Comparison of ENCODE assay signal across 8 mouse cellular contexts in genomic region chr19:28436457-28437148, GRCm38 (mm10).
DNase-seq lines count a peak whose midpoint lies in the region; ATAC-seq and TF ChIP-seq lines count a peak whose summit lies in the region.

No protein-coding gene starts in this region.

- TF ChIP-seq POLR2A in brain, embryonic 14.5 days (IDR thresholded peaks at IDR 0.05; ENCODE audit: borderline replicate concordance, extremely low read depth, insufficient read depth, insufficient read length, poor library complexity, severe bottlenecking), result no peak

- no peak for TF ChIP-seq CTCF in brain, embryonic 14.5 days (IDR thresholded peaks at IDR 0.05; ENCODE audit: borderline replicate concordance, extremely low read depth, insufficient read depth, insufficient read length)

- DNase-seq in gastrocnemius, postnatal 14 days, result peak; percentile 5
- no peak for DNase-seq in gastrocnemius, postnatal 4 days (ENCODE audit: low spot score in 2 of 2)
- DNase-seq in brain, embryonic 14.5 days (ENCODE audit: low read depth), result peak; percentile 92
- peak; percentile 21 for DNase-seq in heart, postnatal 4 days
- peak; percentile 49 to 64 for DNase-seq in left cerebral cortex, postnatal 14 days (ENCODE audit: low spot score in 2 of 2)
- DNase-seq in B cell, adult 2 months, result no peak
- no peak for DNase-seq in yolk sac, embryonic 10.5 days (ENCODE audit: low spot score)

- intact Hi-C loops in gastrocnemius, postnatal 14 days (cut with DNase I; ENCODE audit: low total_unique reads), result no loop called here
- intact Hi-C loops in left cerebral cortex, postnatal 14 days (cut with DNase I), result no loop called here

- no peak for ATAC-seq in megakaryocyte-erythroid progenitor cell, adult 5-6 weeks (replicated peaks; ENCODE audit: low FRiP score, low TSS enrichment, poor library complexity, severe bottlenecking)

Comparison
In these comparisons a context has a peak if more than half of its experiments do, and no peak if none do; other contexts are left out.
1. DNase-seq: peak in gastrocnemius, postnatal 14 days (single experiment), brain, embryonic 14.5 days (single experiment), heart, postnatal 4 days (single experiment) and left cerebral cortex, postnatal 14 days (2 of 2); none in gastrocnemius, postnatal 4 days (0 of 2), B cell, adult 2 months (0 of 2) and yolk sac, embryonic 10.5 days (single experiment).